Mouse (Mus musculus) cortical plate, adult 2 months (tissue): ENCODE measurements around the gene Psma6.
"Not testable (repeated sequence)": the region's sequence is repeated elsewhere in the genome, so short reads cannot be mapped to it uniquely, and the experiment has no call there.

Experiments used
- CTCF ChIP-seq: fragments of 200-500 bp; IDR thresholded peaks from 2 replicates; pipeline ENCODE4 v1.5.1; 2011; ENCODE audit warnings: mild to moderate bottlenecking, control low read depth, low read length; ENCODE audit not compliant: insufficient read depth; ENCODE audit errors: extremely low read depth
- POLR2A ChIP-seq: fragments of 200-500 bp; IDR thresholded peaks from 2 replicates; pipeline ENCODE4 v1.6.1; 2011; ENCODE audit warnings: mild to moderate bottlenecking, low read length, control low read depth; ENCODE audit not compliant: insufficient read depth; ENCODE audit errors: extremely low read depth

DNA sequence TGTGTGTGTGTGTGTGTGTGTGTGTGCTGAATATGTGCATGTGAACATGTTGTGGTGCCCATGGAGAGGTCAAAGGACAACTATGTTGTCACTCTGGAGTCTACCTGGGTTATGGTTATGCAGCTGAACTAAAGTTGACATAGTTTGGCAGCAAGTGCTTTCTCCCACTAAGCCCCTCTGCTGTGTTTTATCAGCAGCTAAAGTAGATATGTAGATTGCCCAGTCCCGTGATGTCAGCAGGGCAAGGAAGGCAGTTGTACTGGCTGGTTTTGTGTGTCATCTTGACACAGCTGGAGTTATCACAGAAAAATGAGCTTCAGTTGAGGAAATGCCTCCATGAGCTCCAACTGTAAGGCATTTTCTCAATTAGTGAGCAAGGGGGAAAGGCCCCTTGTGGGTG lies 41.0 kb upstream of the Psma6 start:
- not testable (repeated sequence) for TF ChIP-seq POLR2A, CTCF
